Mouse (Mus musculus) ovary, postnatal 10 days (tissue): ENCODE measurements around the gene Ctnnd2.

Experiments
- DNase-seq: peaks from one replicate; pipeline ENCODE4 v3.0.0; 2022; ENCODE audit warnings: low spot score

The Ctnnd2 gene

GRCm38 (mm10) chr15:30885410-30885809 lies 713.0 kb downstream of the Ctnnd2 start:
- no peak for DNase-seq

- DNase-seq: no peak
These were observed 715.2 kb downstream of the Ctnnd2 start for GRCm38 (mm10) chr15:30887559-30887958.

- no peak for DNase-seq
These were observed 719.6 kb downstream of the Ctnnd2 start for GRCm38 (mm10) chr15:30891986-30892385.

- DNase-seq: no peak
These were observed 722.7 kb downstream of the Ctnnd2 start for GRCm38 (mm10) chr15:30895063-30895462.

- no peak for DNase-seq
These were observed 724.9 kb downstream of the Ctnnd2 start for GRCm38 (mm10) chr15:30897342-30897741.

- DNase-seq: no peak
These were observed 735.6 kb downstream of the Ctnnd2 start for GRCm38 (mm10) chr15:30908027-30908426.

GRCm38 (mm10) chr15:30913360-30913759 lies 741.0 kb downstream of the Ctnnd2 start:
- DNase-seq: no peak

- no peak for DNase-seq
These were observed 753.4 kb downstream of the Ctnnd2 start for GRCm38 (mm10) chr15:30925838-30926237.

- DNase-seq: no peak
These were observed 755.2 kb downstream of the Ctnnd2 start for GRCm38 (mm10) chr15:30927632-30928031.

- no peak for DNase-seq
These were observed 759.5 kb downstream of the Ctnnd2 start for GRCm38 (mm10) chr15:30931906-30932305.

GRCm38 (mm10) chr15:30945863-30946262 lies 773.5 kb downstream of the Ctnnd2 start:
- DNase-seq: no peak

GRCm38 (mm10) chr15:30958513-30958912 lies 786.1 kb downstream of the Ctnnd2 start:
- DNase-seq: no peak

- no peak for DNase-seq
These were observed 790.2 kb downstream of the Ctnnd2 start for GRCm38 (mm10) chr15:30962421-30963160.

- no peak for DNase-seq
These were observed 791.7 kb downstream of the Ctnnd2 start for GRCm38 (mm10) chr15:30964046-30964445.

- DNase-seq: no peak
These were observed 792.7 kb downstream of the Ctnnd2 start for GRCm38 (mm10) chr15:30964865-30965679.

- no peak for DNase-seq
These were observed 794.4 kb downstream of the Ctnnd2 start for GRCm38 (mm10) chr15:30966826-30967225.

GRCm38 (mm10) chr15:30974436-30974835 lies 802.0 kb downstream of the Ctnnd2 start:
- no peak for DNase-seq

GRCm38 (mm10) chr15:30974991-30975775 lies 802.8 kb downstream of the Ctnnd2 start:
- DNase-seq: no peak

GRCm38 (mm10) chr15:30977166-30977740 lies 804.9 kb downstream of the Ctnnd2 start:
- no peak for DNase-seq

- no peak for DNase-seq
These were observed 814.5 kb downstream of the Ctnnd2 start for GRCm38 (mm10) chr15:30986890-30987289.

- DNase-seq: no peak
These were observed 818.2 kb downstream of the Ctnnd2 start for GRCm38 (mm10) chr15:30990421-30991252.
